Mouse (Mus musculus) central nervous system, embryonic 14 days (tissue): ENCODE results near the gene Olfr1378. TPM values are rescaled to one million over a fixed set of nuclear protein-coding genes. Genes with fewer than 3 reads are reported as not detected.

Experiments used
- polyA plus RNA-seq: library from polyadenylated mRNA; depleted of rRNA; stranded (reverse); fragments of >200 nt; gene quantifications from 2 replicates; pipeline ENCODE4 v1.2.3, GENCODE M21; 2012; rRNA removed

The Olfr1378 gene
- not detected in 2 replicates for polyA plus RNA-seq

DNA sequence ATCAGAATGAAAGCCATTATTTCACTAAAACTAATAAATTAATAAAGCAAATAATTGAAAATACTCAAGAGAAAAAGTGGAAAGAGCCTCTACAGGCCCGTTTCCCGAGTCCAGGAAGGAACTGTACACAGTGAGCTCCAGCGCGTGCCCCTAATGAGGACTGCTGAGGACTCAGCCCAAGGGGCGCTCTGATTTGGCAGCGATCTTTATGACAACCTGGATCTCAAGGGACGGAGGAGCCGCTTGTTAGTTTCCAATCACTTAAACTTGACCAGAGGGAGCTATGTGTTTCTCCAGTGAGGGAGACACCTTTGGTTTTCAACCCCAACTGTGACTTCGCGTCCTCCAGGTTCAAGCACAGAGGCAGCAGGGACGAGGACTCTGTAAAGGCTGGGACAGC lies at the start of gene Olfr1378:
Gene Olfr1378 (plus strand): TSS at position 301 of the 400 bp plus-strand sequence.

DNA sequence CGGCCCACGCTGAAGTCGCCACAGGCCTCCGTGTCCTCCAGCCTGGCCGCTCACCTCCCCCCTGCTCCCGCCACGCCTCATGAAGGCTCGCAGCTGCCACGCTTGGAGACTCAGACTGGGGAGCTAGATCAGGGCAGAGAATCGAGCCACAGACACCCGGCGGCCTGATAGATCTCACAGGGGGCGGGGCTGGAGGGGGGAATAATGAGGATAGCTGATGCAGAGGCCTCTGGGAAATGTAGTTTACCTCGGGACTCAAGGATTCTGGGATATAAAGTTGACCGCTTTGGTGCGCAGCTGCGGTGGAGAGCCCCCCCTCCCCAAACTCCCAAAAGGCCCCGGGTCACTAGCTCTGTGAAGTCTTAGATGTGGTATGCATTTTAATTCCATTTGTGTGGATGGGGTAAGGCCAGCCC lies 34.9 kb upstream of the Olfr1378 start, which contains the start of gene Zfp354b:
Gene Zfp354b (minus strand): TSS at position 183 of the 416 bp plus-strand sequence.

DNA sequence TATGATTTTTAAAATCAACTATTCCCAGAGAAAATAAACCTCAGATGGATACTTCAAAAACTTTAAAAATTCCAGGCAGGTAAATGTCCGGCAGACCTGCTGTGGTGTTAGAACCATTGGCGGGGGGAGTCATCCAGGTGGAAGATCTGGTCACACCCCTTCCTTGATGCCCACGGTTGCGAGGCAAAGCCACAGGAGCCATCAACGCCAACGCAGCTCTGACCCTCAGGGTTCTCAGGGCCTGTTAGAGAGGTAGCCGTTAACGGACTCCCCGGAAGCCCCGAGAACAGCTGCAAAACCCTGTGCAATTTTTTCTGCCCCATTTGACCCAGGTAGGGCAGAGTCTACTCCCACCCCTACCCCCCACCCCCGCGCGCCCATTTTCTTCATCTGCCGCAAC lies 22.8 kb upstream of the Olfr1378 start, which contains the start of gene 4933414I15Rik:
Gene 4933414I15Rik (minus strand): TSS at position 260 of the 400 bp plus-strand sequence.

DNA sequence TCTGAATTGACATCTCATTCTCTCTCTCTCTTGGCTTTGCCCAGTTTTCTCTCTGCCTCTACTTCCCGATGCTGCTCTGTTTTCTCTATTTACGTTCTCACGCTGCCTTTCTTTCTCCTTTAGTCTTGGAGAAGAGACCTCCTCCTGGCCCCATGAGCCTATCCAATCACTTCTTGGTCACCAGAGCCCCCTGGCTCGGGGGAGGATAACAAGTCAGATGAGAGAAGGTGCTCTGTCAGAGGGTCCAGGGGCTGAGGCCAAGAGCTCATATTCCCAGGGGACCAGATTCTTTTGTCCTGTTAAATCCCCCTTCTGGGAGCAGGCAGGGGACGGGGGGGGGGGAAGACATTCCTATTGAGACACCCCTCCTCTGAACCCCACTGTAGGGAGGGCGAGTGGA lies 12.7 kb upstream of the Olfr1378 start, which contains the start of gene Prop1:
Gene Prop1 (minus strand): TSS at position 101 of the 400 bp plus-strand sequence.

DNA sequence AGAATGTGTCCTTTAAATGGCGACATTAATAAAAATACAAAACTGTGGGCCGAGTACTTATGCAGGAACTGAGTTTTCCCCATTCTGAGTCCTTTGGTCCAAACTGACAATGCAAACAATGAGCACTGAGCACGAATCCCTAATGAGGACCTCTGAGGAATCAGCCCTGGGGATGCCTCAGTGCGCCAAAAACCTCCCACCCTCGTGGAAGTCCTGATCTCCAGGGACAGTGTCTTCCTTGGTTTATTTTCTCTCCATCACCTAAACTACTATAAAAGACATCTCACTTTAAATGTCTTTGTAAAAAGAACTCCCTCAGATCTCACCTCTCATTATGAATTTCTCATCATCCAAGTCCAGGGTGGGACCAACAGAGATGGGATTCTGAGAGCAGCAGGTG lies 15.3 kb downstream of the Olfr1378 start, which contains the start of gene Olfr1377:
Gene Olfr1377 (plus strand): TSS at position 301 of the 400 bp plus-strand sequence.

DNA sequence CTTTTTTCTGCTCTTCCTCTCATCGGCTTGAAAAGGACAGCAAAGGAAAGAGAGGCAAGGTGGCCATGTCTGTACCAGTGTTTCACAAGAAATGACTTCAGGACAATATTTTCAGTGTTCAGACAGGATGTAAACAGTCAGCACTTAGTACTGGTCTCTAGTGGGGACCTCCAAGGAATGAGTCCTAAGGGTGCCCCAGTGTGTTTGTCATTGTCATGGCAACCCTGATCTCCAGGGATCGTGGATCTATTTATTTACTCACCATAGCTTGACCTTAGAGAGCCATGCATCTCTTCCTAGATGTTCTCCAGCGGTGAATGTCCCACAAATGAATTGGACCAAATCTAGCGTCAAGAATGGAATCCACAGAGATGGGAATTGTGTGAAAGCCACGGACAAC lies 37.0 kb downstream of the Olfr1378 start, which contains the start of gene Olfr51:
Gene Olfr51 (plus strand): TSS at position 301 of the 400 bp plus-strand sequence.

DNA sequence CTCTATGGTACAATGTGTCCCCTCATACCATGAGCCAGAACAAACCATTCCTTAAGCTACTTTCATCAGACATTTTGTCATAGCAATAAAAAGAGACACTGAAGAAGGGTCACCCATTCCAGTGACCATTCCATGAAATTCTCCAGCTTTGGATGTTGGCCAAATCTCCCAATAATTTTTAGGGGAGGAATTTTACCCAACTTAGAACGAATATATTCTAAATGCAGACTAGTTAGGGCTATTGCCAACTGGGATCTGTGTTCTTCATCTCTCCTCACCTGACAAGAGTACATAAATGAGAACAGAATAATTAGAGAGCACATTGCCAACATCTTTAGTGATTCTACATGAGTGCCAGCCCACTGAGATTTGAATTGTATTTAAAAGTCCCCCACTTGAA lies 47.6 kb downstream of the Olfr1378 start, which contains the start of gene Olfr54:
Gene Olfr54 (plus strand): TSS at position 301 of the 400 bp plus-strand sequence.

Other genes starting within 250 kb of the Olfr1378 start
- 30.8 and 37.3 TPM in 2 replicates for gene Zfp354c, start 138.8 kb upstream of the Olfr1378 start, polyA plus RNA-seq
- gene Zfp879, start 125.0 kb upstream of the Olfr1378 start, polyA plus RNA-seq = 1.3 and 1.5 TPM in 2 replicates
- 0.09 and 0.13 TPM in 2 replicates for gene Grm6, start 115.8 kb upstream of the Olfr1378 start, polyA plus RNA-seq
- 10.3 and 13.2 TPM in 2 replicates for gene Zfp454, start 78.9 kb upstream of the Olfr1378 start, polyA plus RNA-seq
- gene Zfp2, start 50.4 kb upstream of the Olfr1378 start, polyA plus RNA-seq = 21.7 and 23.2 TPM in 2 replicates
- 2.3 and 2.4 TPM in 2 replicates for gene Zfp354b, start 34.9 kb upstream of the Olfr1378 start, polyA plus RNA-seq
- not detected in 2 replicates for gene 4933414I15Rik, start 22.8 kb upstream of the Olfr1378 start, polyA plus RNA-seq
- 0.50 TPM in 1 of 2 replicates, not detected in the other for gene Prop1, start 12.8 kb upstream of the Olfr1378 start, polyA plus RNA-seq
- gene Olfr1377, start 15.4 kb downstream of the Olfr1378 start, polyA plus RNA-seq = not detected in 2 replicates
- not detected in 2 replicates for gene Olfr51, start 37.1 kb downstream of the Olfr1378 start, polyA plus RNA-seq
- gene Olfr54, start 47.7 kb downstream of the Olfr1378 start, polyA plus RNA-seq = not detected in 2 replicates
- gene Olfr1375, start 81.6 kb downstream of the Olfr1378 start, polyA plus RNA-seq = not detected in 2 replicates
- 11.5 and 12.7 TPM in 2 replicates for gene Zfp354a, start 92.7 kb downstream of the Olfr1378 start, polyA plus RNA-seq